Mouse (Mus musculus) MEL (cell line): ENCODE results near the gene Sap30. TPM values are rescaled to one million over a fixed set of nuclear protein-coding genes. Genes with fewer than 3 reads are reported as not detected.

Source experiments
- DNase-seq: peaks from one replicate; pipeline ENCODE4 v3.0.0; 2011; ENCODE audit warnings: low read depth, low spot score
- H3K27ac ChIP-seq: 2 replicates; pipeline ENCODE4 v1.5.1; 2012; ENCODE audit warnings: low read depth, mild to moderate bottlenecking, control low read depth, low read length, moderate library complexity; ENCODE audit not compliant: control insufficient read depth
- H3K27me3 ChIP-seq, 2 experiments: fragments of 150-350 bp in 1 of 2; sonication (generic) in 1 of 2; 2 replicates each; pipeline ENCODE4 v1.6.1; 2012; ENCODE audit warnings: low read length in 2 of 2, mild to moderate bottlenecking in 2 of 2, improper control_type of control experiment in 1 of 2, moderate library complexity in 1 of 2; ENCODE audit not compliant: insufficient read depth in 2 of 2, control insufficient read depth in 1 of 2
- H3K36me3 ChIP-seq, 2 experiments: 2 replicates each; pipeline ENCODE4 v1.6.1; 2012 to 2014; ENCODE audit warnings: low read length in 2 of 2, improper control_type of control experiment in 1 of 2, inconsistent platforms in 1 of 2, mild to moderate bottlenecking in 1 of 2; ENCODE audit not compliant: insufficient read depth in 2 of 2, control insufficient read depth in 1 of 2
- H3K4me1 ChIP-seq, 2 experiments: fragments of 150-350 bp in 1 of 2; sonication (generic) in 1 of 2; 2 replicates each; pipeline ENCODE4 v1.6.1; 2012; ENCODE audit warnings: low read length in 2 of 2, improper control_type of control experiment in 1 of 2, mild to moderate bottlenecking in 1 of 2; ENCODE audit not compliant: insufficient read depth in 2 of 2, control insufficient read depth in 1 of 2
- H3K4me3 ChIP-seq, 2 experiments: fragments of 150-350 bp in 1 of 2; sonication (generic) in 1 of 2; 2 replicates each; pipeline ENCODE4 v1.5.1; 2012; ENCODE audit warnings: low read depth in 2 of 2, low read length in 2 of 2, mild to moderate bottlenecking in 2 of 2, moderate library complexity in 2 of 2, control low read depth in 1 of 2, improper control_type of control experiment in 1 of 2; ENCODE audit not compliant: control insufficient read depth in 1 of 2, insufficient read depth in 1 of 2
- H3K79me2 ChIP-seq: 2 replicates; pipeline ENCODE4 v1.6.1; 2012; ENCODE audit warnings: mild to moderate bottlenecking, low read length, moderate library complexity; ENCODE audit not compliant: control insufficient read depth, poor library complexity, insufficient read depth
- H3K9ac ChIP-seq: 2 replicates; pipeline ENCODE4 v1.6.1; 2012; ENCODE audit warnings: low read depth, mild to moderate bottlenecking, control low read depth, low read length, moderate library complexity; ENCODE audit not compliant: control insufficient read depth, poor library complexity, severe bottlenecking
- H3K9me3 ChIP-seq: fragments of 150-350 bp; sonication (generic); replicated peaks from 2 replicates; pipeline ENCODE4 v1.6.1; 2012; ENCODE audit warnings: mild to moderate bottlenecking, low read length, improper control_type of control experiment, moderate library complexity; ENCODE audit not compliant: insufficient read depth
- BHLHE40 ChIP-seq: IDR thresholded peaks from 2 replicates; pipeline ENCODE4 v1.6.1; 2012; ENCODE audit warnings: low read depth, mild to moderate bottlenecking, inconsistent platforms, low read length, improper control_type of control experiment, borderline replicate concordance
- CHD1 ChIP-seq: IDR thresholded peaks from 2 replicates; pipeline ENCODE4 v1.6.1; 2012; ENCODE audit warnings: low read depth, mild to moderate bottlenecking, inconsistent platforms, low read length, improper control_type of control experiment
- E2F4 ChIP-seq: IDR thresholded peaks from 2 replicates; pipeline ENCODE4 v1.6.1; 2011; ENCODE audit warnings: low read depth, low read length, improper control_type of control experiment, borderline replicate concordance
- ELF1 ChIP-seq: IDR thresholded peaks from 2 replicates; pipeline ENCODE4 v1.6.1; 2014; ENCODE audit warnings: low read depth, mild to moderate bottlenecking, inconsistent platforms, low read length, improper control_type of control experiment, moderate library complexity
- EP300 ChIP-seq, 2 experiments: IDR thresholded peaks; 2 replicates each; pipeline ENCODE4 v1.6.1; 2011; ENCODE audit warnings: improper control_type of control experiment in 2 of 2, low read length in 2 of 2, low read depth in 1 of 2, mild to moderate bottlenecking in 1 of 2
- ETS1 ChIP-seq: IDR thresholded peaks from 2 replicates; pipeline ENCODE4 v1.6.1; 2012; ENCODE audit warnings: low read depth, mild to moderate bottlenecking, inconsistent platforms, low read length, improper control_type of control experiment, moderate library complexity
- GATA1 ChIP-seq: IDR thresholded peaks from 2 replicates; pipeline ENCODE4 v1.6.1; 2011; ENCODE audit warnings: low read depth, low read length, improper control_type of control experiment
- MAFK ChIP-seq: IDR thresholded peaks from 2 replicates; pipeline ENCODE4 v1.6.1; 2011; ENCODE audit warnings: low read depth, mild to moderate bottlenecking, low read length, improper control_type of control experiment, borderline replicate concordance
- MAX ChIP-seq: IDR thresholded peaks from 2 replicates; pipeline ENCODE4 v1.6.1; 2011; ENCODE audit warnings: low read length, improper control_type of control experiment
- MEF2A ChIP-seq: IDR thresholded peaks from 2 replicates; pipeline ENCODE4 v1.6.1; 2014; ENCODE audit warnings: low read depth, mild to moderate bottlenecking, inconsistent platforms, low read length, improper control_type of control experiment; ENCODE audit not compliant: poor library complexity, insufficient replicate concordance, severe bottlenecking; ENCODE audit errors: extremely low read depth
- MXI1 ChIP-seq: IDR thresholded peaks from 2 replicates; pipeline ENCODE4 v1.6.1; 2011; ENCODE audit warnings: mild to moderate bottlenecking, low read depth, low read length, improper control_type of control experiment
- MYB ChIP-seq: IDR thresholded peaks from 2 replicates; pipeline ENCODE4 v1.6.1; 2011; ENCODE audit warnings: mild to moderate bottlenecking, low read depth, low read length, improper control_type of control experiment
- MYC ChIP-seq: IDR thresholded peaks from 2 replicates; pipeline ENCODE4 v1.6.1; 2011; ENCODE audit warnings: low read depth, mild to moderate bottlenecking, low read length, improper control_type of control experiment, moderate library complexity
- POLR2A ChIP-seq, 2 experiments: IDR thresholded peaks; 2 replicates each; pipeline ENCODE4 v1.6.1; 2011 to 2012; ENCODE audit warnings: low read length in 2 of 2, mild to moderate bottlenecking in 2 of 2, control low read depth in 1 of 2, improper control_type of control experiment in 1 of 2, low read depth in 1 of 2, moderate library complexity in 1 of 2; ENCODE audit not compliant: control insufficient read depth in 1 of 2, insufficient read depth in 1 of 2, poor library complexity in 1 of 2
- POLR2AphosphoS2 ChIP-seq: IDR thresholded peaks from 2 replicates; pipeline ENCODE4 v1.6.1; 2011; ENCODE audit warnings: low read length, improper control_type of control experiment
- POLR2AphosphoS5 ChIP-seq: IDR thresholded peaks from 2 replicates; pipeline ENCODE4 v1.6.1; 2012; ENCODE audit warnings: low read depth, borderline replicate concordance, mild to moderate bottlenecking, inconsistent platforms, low read length, moderate library complexity, mixed read lengths
- TAL1 ChIP-seq: IDR thresholded peaks from 2 replicates; pipeline ENCODE4 v1.6.1; 2012; ENCODE audit warnings: mild to moderate bottlenecking, inconsistent platforms, low read length, moderate library complexity, mixed read lengths
- TBP ChIP-seq: IDR thresholded peaks from 2 replicates; pipeline ENCODE4 v1.8.0; 2011; ENCODE audit warnings: low read depth, low read length, improper control_type of control experiment
- UBTF ChIP-seq: IDR thresholded peaks from 2 replicates; pipeline ENCODE4 v1.6.1; 2012; ENCODE audit warnings: low read depth, mild to moderate bottlenecking, inconsistent platforms, low read length, improper control_type of control experiment, moderate library complexity, borderline replicate concordance; ENCODE audit not compliant: insufficient read depth
- USF1 ChIP-seq: IDR thresholded peaks from 2 replicates; pipeline ENCODE4 v1.6.1; 2014; ENCODE audit warnings: low read depth, mild to moderate bottlenecking, inconsistent platforms, low read length, improper control_type of control experiment, moderate library complexity
- USF2 ChIP-seq, 2 experiments: IDR thresholded peaks; 2 replicates each; pipeline ENCODE4 v1.6.1; 2011 to 2012; ENCODE audit warnings: improper control_type of control experiment in 2 of 2, low read length in 2 of 2, borderline replicate concordance in 1 of 2, inconsistent platforms in 1 of 2, low read depth in 1 of 2, mild to moderate bottlenecking in 1 of 2; ENCODE audit not compliant: insufficient read depth in 1 of 2
- ZC3H11A ChIP-seq: IDR thresholded peaks from 2 replicates; pipeline ENCODE4 v1.6.1; 2012; ENCODE audit warnings: low read depth, mild to moderate bottlenecking, inconsistent platforms, low read length, improper control_type of control experiment
- polyA plus RNA-seq, 2 experiments: library from polyadenylated mRNA; stranded (reverse) in 1 of 2; unstranded in 1 of 2; fragments of >175 nt in 1 of 2; fragments of >200 nt in 1 of 2; gene quantifications; 2 replicates each; pipeline versions ENCODE4 v1.2.1 to v1.2.4; 2012; ENCODE audit warnings: low replicate concordance in 2 of 2, low read depth in 1 of 2; ENCODE audit not compliant: insufficient read length in 2 of 2, insufficient read depth in 1 of 2, missing spikeins in 1 of 2
- total RNA-seq: library from RNA; depleted of rRNA; stranded (reverse); fragments of 300-350 nt; gene quantifications from 2 replicates; pipeline ENCODE4 v1.2.3, GENCODE M21; 2012

Sap30 gene
- total and polyA plus RNA-seq, 3 experiments, result 34.2 to 64.0 TPM; not detected in 1

- peak; percentile 41 for DNase-seq
Observed at GRCm38 (mm10) chr8:57468624-57469023, 19.0 kb downstream of the Sap30 start.

DNA sequence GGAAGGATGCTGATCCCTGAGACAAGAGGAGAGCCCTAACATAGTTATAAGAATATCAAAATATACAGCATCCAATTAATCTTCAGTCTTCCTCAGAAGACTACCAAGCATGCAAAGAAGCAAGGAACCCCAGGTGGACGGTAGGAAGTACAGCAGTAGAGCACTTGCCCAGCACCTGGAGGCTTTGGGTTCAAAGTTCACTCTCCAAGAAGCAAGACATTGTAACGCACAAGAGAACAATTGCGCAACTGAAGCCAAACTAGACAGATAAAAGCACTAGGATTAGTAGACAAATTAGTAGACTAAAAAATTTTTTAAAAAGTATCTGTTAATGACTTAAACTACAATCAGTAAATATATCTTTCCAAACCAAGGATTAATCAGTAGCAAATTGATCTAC is 23.9 kb downstream of the Sap30 start:
- no peak for DNase-seq
- TF ChIP-seq BHLHE40 (no peak), CHD1 (no peak), MAX (no peak), ZC3H11A (no peak), MEF2A (no peak), USF1 (no peak), MXI1 (no peak), TAL1 (no peak), TBP (no peak), MYB (no peak)
- peaks cover 0 to 1% of the 10 kb centered on the region in 2 experiments; a peak in 2 of 4 replicates for H3K27me3 ChIP-seq
- no peak overlapping the region for H3K9ac ChIP-seq
- peaks cover 0 to 9% of the 10 kb centered on the region in 2 experiments; a peak in 2 of 4 replicates for H3K36me3 ChIP-seq
- no peaks in the 10 kb centered on the region for H3K79me2 ChIP-seq
- H3K4me1 ChIP-seq, result peaks cover 0 to 3% of the 10 kb centered on the region in 2 experiments; a peak in 2 of 4 replicates
- H3K4me3 ChIP-seq, result no peak overlapping the region
- H3K27ac ChIP-seq, result no peak overlapping the region
- H3K9me3 ChIP-seq, result no peaks in the 10 kb centered on the region

More at GRCm38 (mm10) chr8:57468624-57469023, 19.0 kb downstream of the Sap30 start:
- peaks cover 0 to 3% of the 10 kb centered on the region in 2 experiments; a peak in 2 of 4 replicates for H3K4me1 ChIP-seq
- no peak overlapping the region for H3K27ac ChIP-seq
- no peaks in the 10 kb centered on the region for H3K9me3 ChIP-seq
- H3K9ac ChIP-seq, result no peak overlapping the region
- H3K27me3 ChIP-seq, result no peaks in the 10 kb centered on the region
- H3K4me3 ChIP-seq, result no peak overlapping the region
- H3K36me3 ChIP-seq, result peaks cover 0 to 2% of the 10 kb centered on the region in 2 experiments; a peak in 1 of 4 replicates
- no peaks in the 10 kb centered on the region for H3K79me2 ChIP-seq
- TF ChIP-seq GATA1, result no peak
- no peak for TF ChIP-seq ETS1
- no peak for TF ChIP-seq USF2 (IDR thresholded peaks at IDR 0.05; ENCODE audit: borderline replicate concordance in 1 of 2, insufficient read depth in 1 of 2, low read depth in 1 of 2, low read length in 2 of 2)
- no peak for TF ChIP-seq MAFK
- peak in 1 of 2 experiments; percentile 8; a peak in 1 of 4 replicates for TF ChIP-seq EP300 (IDR thresholded peaks at IDR 0.05; ENCODE audit: low read depth in 1 of 2, low read length in 2 of 2)
- TF ChIP-seq POLR2AphosphoS2, result no peak
- no peak for TF ChIP-seq ELF1
- TF ChIP-seq ZC3H11A, result no peak
- no peak for TF ChIP-seq POLR2A (IDR thresholded peaks at IDR 0.05; ENCODE audit: control insufficient read depth in 1 of 2, insufficient read depth in 1 of 2, low read depth in 1 of 2, low read length in 2 of 2, poor library complexity in 1 of 2)
- no peak for TF ChIP-seq MEF2A
- no peak for TF ChIP-seq TAL1
- TF ChIP-seq E2F4, result no peak
- TF ChIP-seq USF1, result peak; percentile 58; the same call in 1 of the 2 replicates
- peak; percentile 42; the same call in 1 of the 2 replicates for TF ChIP-seq MXI1
- no peak for TF ChIP-seq UBTF
- no peak for TF ChIP-seq CHD1
- TF ChIP-seq POLR2AphosphoS5, result no peak
- TF ChIP-seq MYC, result no peak
- TF ChIP-seq, all 39 proteins: peak for 3
